Mouse (Mus musculus) kidney, adult 2 months (tissue): ENCODE measurements at regions not wholly inside any gene's neighbourhood (a gene's known extent, or its start where the extent isn't known, plus 50 kb on each side); places are given as distances from the start of the nearest gene placed in this dataset.

ENCODE experiments used
- CTCF ChIP-seq: fragments of 200-500 bp; conservative IDR thresholded peaks from 2 replicates; pipeline ENCODE4 v1.5.1; 2011; ENCODE audit warnings: low read depth, mild to moderate bottlenecking, control low read depth, low read length, moderate library complexity, mixed read lengths; ENCODE audit not compliant: insufficient read depth, insufficient read length
- POLR2A ChIP-seq: fragments of 200-500 bp; IDR thresholded peaks from one replicate; pipeline ENCODE4 v1.6.1; 2011; ENCODE audit warnings: low read depth, low read length, control low read depth

DNA sequence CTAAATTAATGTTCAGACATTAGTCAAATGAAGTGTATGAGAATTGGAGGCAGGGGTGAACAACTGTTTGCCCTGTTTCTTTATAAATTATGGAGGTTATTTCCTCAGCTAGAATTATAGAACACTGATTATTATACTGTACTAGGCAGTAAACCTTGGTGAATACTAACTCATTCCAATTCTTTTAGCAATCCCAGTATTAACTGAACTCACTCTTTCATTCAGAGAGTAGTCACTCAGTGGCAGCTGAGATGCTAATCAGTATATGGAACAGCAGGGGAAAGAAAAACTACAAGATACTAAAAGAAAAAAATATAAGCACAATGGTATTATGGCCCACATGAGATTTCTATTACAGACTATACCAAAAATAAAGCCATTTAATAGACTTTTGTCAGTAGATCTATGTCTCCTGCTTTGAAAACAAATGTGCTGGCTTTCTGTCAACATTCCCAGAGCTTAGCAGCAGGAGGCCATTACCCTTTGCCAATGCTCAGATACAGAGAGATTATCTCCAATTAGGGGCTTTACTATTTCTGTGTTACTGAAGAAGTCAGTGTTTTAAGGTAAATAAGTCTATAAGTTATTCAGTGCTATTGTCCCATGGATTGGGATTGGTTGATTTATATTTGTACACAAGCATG is 473.3 kb upstream of the Arrdc3 start:
- TF ChIP-seq CTCF (no peak), POLR2A (no peak)
